Comparison of ENCODE assay signal across 18 mouse cellular contexts in the genomic region with DNA sequence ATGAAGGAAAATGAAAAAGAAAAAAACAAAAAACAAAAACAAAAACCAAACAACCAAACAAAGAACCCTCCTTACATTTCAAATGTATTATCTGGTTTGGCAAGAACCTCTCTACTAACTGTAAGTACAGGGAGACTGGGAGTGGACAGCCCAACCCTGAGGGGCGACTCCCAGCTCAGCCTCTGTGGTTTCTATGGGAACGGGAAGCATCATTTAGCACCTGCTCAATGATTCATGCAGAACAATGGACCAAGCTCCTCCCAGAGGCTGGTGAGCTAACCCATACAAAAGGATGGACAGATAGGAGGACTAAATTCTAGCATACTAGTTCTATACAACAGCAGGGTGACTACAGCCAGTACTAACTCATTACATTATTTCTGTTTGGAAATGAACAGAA. TPM values are rescaled to one million over a fixed set of nuclear protein-coding genes. Genes with fewer than 3 reads are reported as not detected.
DNase-seq lines count a peak whose midpoint lies in the region; ATAC-seq and TF ChIP-seq lines count a peak whose summit lies in the region.
"Had no signal": no experiment of that assay in that cellular context is flagged by ENCODE, and none has a peak within 500 bp of the region (broad histone marks: within the 10 kb centered on the region; RNA-seq: fewer than 3 reads in every experiment).

No protein-coding gene starts in this region.

- H3K4me1 ChIP-seq in midbrain, embryonic 15.5 days, result no peaks in the 10 kb centered on the region
- H3K4me1 ChIP-seq in midbrain, embryonic 11.5 days (ENCODE audit: control insufficient read depth, insufficient read depth, low read length), result no peaks in the 10 kb centered on the region
- H3K4me1 ChIP-seq in neural tube, embryonic 14.5 days (ENCODE audit: control insufficient read depth, insufficient read depth, low read length), result no peaks in the 10 kb centered on the region
- H3K4me1 ChIP-seq in kidney, adult 2 months (ENCODE audit: control insufficient read depth, insufficient read depth, low read length), result peaks cover 10% of the 10 kb centered on the region

- no peak for TF ChIP-seq CTCF in kidney, adult 2 months (conservative IDR thresholded peaks at IDR 0.05; ENCODE audit: insufficient read depth, insufficient read length, low read depth, low read length)

- H3K9me3 ChIP-seq in midbrain, embryonic 15.5 days, result no peaks in the 10 kb centered on the region
- H3K9me3 ChIP-seq in midbrain, embryonic 11.5 days (ENCODE audit: control insufficient read depth, low read length), result no peaks in the 10 kb centered on the region
- no peaks in the 10 kb centered on the region for H3K9me3 ChIP-seq in neural tube, embryonic 14.5 days (ENCODE audit: control insufficient read depth, low read length)
- H3K9me3 ChIP-seq: embryonic facial prominence, embryonic 13.5 days; heart, embryonic 10.5 days; limb, embryonic 13.5 days had no signal

- H3K9ac ChIP-seq in midbrain, embryonic 15.5 days, result no peak overlapping the region
- no peak overlapping the region for H3K9ac ChIP-seq in midbrain, embryonic 11.5 days (ENCODE audit: low read length)
- H3K9ac ChIP-seq in neural tube, embryonic 14.5 days (replicated peaks; ENCODE audit: low read depth, low read length), result no peak overlapping the region
- H3K9ac ChIP-seq: embryonic facial prominence, embryonic 13.5 days; limb, embryonic 13.5 days; liver, embryonic 14.5 days had no signal

- H3K4me3 ChIP-seq in midbrain, embryonic 15.5 days, result no peak overlapping the region
- no peak overlapping the region for H3K4me3 ChIP-seq in midbrain, embryonic 11.5 days (ENCODE audit: low read depth, low read length)
- H3K4me3 ChIP-seq in neural tube, embryonic 14.5 days (ENCODE audit: low read depth, low read length), result no peak overlapping the region
- no peak overlapping the region for H3K4me3 ChIP-seq in kidney, adult 2 months (ENCODE audit: insufficient read depth, low read depth, low read length)
- H3K4me3 ChIP-seq: embryonic facial prominence, embryonic 13.5 days; heart, embryonic 10.5 days; limb, embryonic 13.5 days had no signal

- no peak for DNase-seq in midbrain, embryonic 11.5 days (ENCODE audit: low spot score, missing footprints)
- peak; percentile 22 for DNase-seq in Muller cell, postnatal 12 days (ENCODE audit: inconsistent ontology term)
- peak; percentile 56 for DNase-seq in embryo, embryonic 10.5 days (ENCODE audit: low spot score)
- no peak for DNase-seq in adrenal gland, postnatal 25 days
- no peak for DNase-seq in kidney, adult 2 months
- DNase-seq: cerebellum, adult 11 months; cerebellum, postnatal 36 days; gastrocnemius, postnatal 25 days; heart, postnatal 10 days; thymus, postnatal 25 days had no signal

- no peak overlapping the region for H3K27ac ChIP-seq in midbrain, embryonic 15.5 days
- no peak overlapping the region for H3K27ac ChIP-seq in midbrain, embryonic 11.5 days (ENCODE audit: low read depth, low read length)
- H3K27ac ChIP-seq in neural tube, embryonic 14.5 days (ENCODE audit: low read depth, low read length), result no peak overlapping the region
- H3K27ac ChIP-seq in kidney, adult 2 months (ENCODE audit: insufficient read depth, low read depth, low read length), result no peak overlapping the region
- H3K27ac ChIP-seq: embryonic facial prominence, embryonic 13.5 days; heart, embryonic 10.5 days; limb, embryonic 13.5 days; liver, embryonic 14.5 days had no signal

- no peaks in the 10 kb centered on the region for H3K27me3 ChIP-seq in midbrain, embryonic 15.5 days (replicated peaks)
- H3K27me3 ChIP-seq in midbrain, embryonic 11.5 days (ENCODE audit: control insufficient read depth, insufficient read depth, low read length), result no peaks in the 10 kb centered on the region
- H3K27me3 ChIP-seq in neural tube, embryonic 14.5 days (ENCODE audit: control insufficient read depth, insufficient read depth, low read length), result no peaks in the 10 kb centered on the region
- H3K27me3 ChIP-seq in kidney, adult 2 months (replicated peaks; ENCODE audit: control insufficient read depth, insufficient read depth, low read length), result no peaks in the 10 kb centered on the region
- H3K27me3 ChIP-seq: embryonic facial prominence, embryonic 13.5 days had no signal

- H3K4me2 ChIP-seq in midbrain, embryonic 15.5 days, result no peak overlapping the region
- no peak overlapping the region for H3K4me2 ChIP-seq in midbrain, embryonic 11.5 days
- no peak overlapping the region for H3K4me2 ChIP-seq in neural tube, embryonic 14.5 days (ENCODE audit: low read depth, low read length)
- H3K4me2 ChIP-seq: embryonic facial prominence, embryonic 13.5 days; limb, embryonic 13.5 days had no signal

- 0 out of 2 replicates have a peak, but pooled peaks have one; percentile 9 for ATAC-seq in midbrain, embryonic 15.5 days (replicated peaks)
- no peak for ATAC-seq in midbrain, embryonic 11.5 days (ENCODE audit: low FRiP score)
- peak; percentile 34; the same call in 1 of the 2 replicates for ATAC-seq in neural tube, embryonic 14.5 days (ENCODE audit: low read depth)
- ATAC-seq: CD4-positive, CD25-positive, alpha-beta regulatory T cell, adult 4 months had no signal

- 26% methylated on average over 2 of the region's 2 CpGs for WGBS in midbrain, embryonic 15.5 days
- WGBS in midbrain, embryonic 11.5 days, result 54% methylated on average over 2 of the region's 2 CpGs
- 15% methylated on average over 2 of the region's 2 CpGs for WGBS in neural tube, embryonic 14.5 days
- WGBS in kidney, adult 2 months, result 83% methylated on average over 2 of the region's 2 CpGs

- TF ChIP-seq POLR2A in kidney, adult 2 months (IDR thresholded peaks at IDR 0.05; ENCODE audit: low read depth, low read length), result no peak

- H3K36me3 ChIP-seq in midbrain, embryonic 15.5 days (replicated peaks), result no peaks in the 10 kb centered on the region
- H3K36me3 ChIP-seq in midbrain, embryonic 11.5 days (ENCODE audit: control insufficient read depth, insufficient read depth, low read length), result no peaks in the 10 kb centered on the region
- H3K36me3 ChIP-seq in neural tube, embryonic 14.5 days (ENCODE audit: control insufficient read depth, insufficient read depth, low read length), result no peaks in the 10 kb centered on the region
- H3K36me3 ChIP-seq in kidney, adult 2 months (ENCODE audit: control insufficient read depth, insufficient read depth, low read length), result no peaks in the 10 kb centered on the region
- H3K36me3 ChIP-seq: embryonic facial prominence, embryonic 13.5 days; heart, embryonic 10.5 days; limb, embryonic 13.5 days had no signal

RNA-seq across cellular contexts. Expression of a gene that starts 40.4 kb away (rescaled TPM):
- 36.5 and 37.8 TPM in 2 replicates for polyA plus RNA-seq in midbrain, embryonic 15.5 days (2015; fragmentation: Nextera tagmentation; extraction: Ambion mirVana)
- polyA plus RNA-seq in midbrain, embryonic 11.5 days (2014; fragmentation: Nextera tagmentation; extraction: Ambion mirVana), result 10.0 and 13.3 TPM in 2 replicates
- polyA plus RNA-seq in neural tube, embryonic 14.5 days (2014; fragmentation: Nextera tagmentation; extraction: Ambion mirVana), result 23.4 and 32.3 TPM in 2 replicates
- 17.8 and 20.4 TPM in 2 replicates for total RNA-seq in adrenal gland, postnatal 25 days (2021)
- polyA plus RNA-seq in kidney, adult 2 months (2012; rRNA removed), result 3.9 and 4.0 TPM in 2 replicates
- total RNA-seq: monocyte, adult 5-6 weeks had no signal
- polyA plus RNA-seq: CD4-positive, CD25-positive, alpha-beta regulatory T cell, adult 4 months had no signal

Comparison
In these comparisons a context has a peak if more than half of its experiments do, and no peak if none do; other contexts are left out.
1. DNase-seq: peak in Muller cell, postnatal 12 days (single experiment) and embryo, embryonic 10.5 days (single experiment); none in midbrain, embryonic 11.5 days (single experiment), adrenal gland, postnatal 25 days (single experiment) and kidney, adult 2 months (single experiment).